Mouse (Mus musculus) bone marrow macrophage, adult 2 months (primary cell): ENCODE measurements around the gene Sbno2.

Source experiments
- CTCF ChIP-seq: IDR thresholded peaks from 2 replicates; pipeline ENCODE4 v1.5.1; 2012; ENCODE audit warnings: low read depth, mild to moderate bottlenecking, low read length, moderate library complexity
- POLR2A ChIP-seq: IDR thresholded peaks from 2 replicates; pipeline ENCODE4 v1.6.1; 2012; ENCODE audit warnings: mild to moderate bottlenecking, low read depth, low read length, borderline replicate concordance

DNA sequence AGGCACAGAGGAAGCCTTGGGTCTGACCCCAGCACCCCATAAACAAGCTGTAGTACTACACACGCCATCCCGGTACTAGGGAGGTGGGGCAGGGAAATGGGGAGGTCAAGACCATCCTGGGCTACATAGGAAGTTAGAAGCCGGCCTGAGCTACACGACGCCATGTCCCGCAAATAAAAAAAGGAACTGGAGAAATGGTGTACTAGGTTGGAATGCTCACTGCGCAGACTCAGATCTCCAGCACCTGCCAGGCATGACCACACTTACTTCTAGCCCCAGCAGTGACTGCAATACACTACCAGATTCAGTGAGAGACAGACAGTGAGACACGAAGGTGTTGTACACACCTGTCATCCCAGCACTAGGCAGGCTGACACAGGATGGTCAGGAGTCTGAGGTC is 17.9 kb downstream of the Sbno2 start:
- TF ChIP-seq CTCF = no peak
- no peak for TF ChIP-seq POLR2A
